Mouse (Mus musculus) testis, adult 2 months (tissue): ENCODE measurements around the gene Gm49630. TPM values are rescaled to one million over a fixed set of nuclear protein-coding genes. Genes with fewer than 3 reads are reported as not detected.
"Not testable (repeated sequence)": the region's sequence is repeated elsewhere in the genome, so short reads cannot be mapped to it uniquely, and the experiment has no call there.

ENCODE experiments used
- H3K27ac ChIP-seq: fragments of 200-500 bp; 2 replicates; pipeline ENCODE4 v1.5.1; 2012; ENCODE audit warnings: low read depth, low read length; ENCODE audit not compliant: control insufficient read depth, insufficient read depth
- H3K27me3 ChIP-seq: fragments of 200-500 bp; 2 replicates; pipeline ENCODE4 v1.6.1; 2012; ENCODE audit warnings: mild to moderate bottlenecking, low read length, moderate library complexity; ENCODE audit not compliant: control insufficient read depth, insufficient read depth
- H3K36me3 ChIP-seq: fragments of 200-500 bp; 2 replicates; pipeline ENCODE4 v1.6.1; 2012; ENCODE audit warnings: mild to moderate bottlenecking, low read length; ENCODE audit not compliant: control insufficient read depth, insufficient read depth
- H3K4me1 ChIP-seq: fragments of 200-500 bp; 2 replicates; pipeline ENCODE4 v1.6.1; 2012; ENCODE audit warnings: low read length; ENCODE audit not compliant: control insufficient read depth, insufficient read depth
- H3K4me3 ChIP-seq: fragments of 200-500 bp; 2 replicates; pipeline ENCODE4 v1.5.1; 2012; ENCODE audit warnings: low read depth, mild to moderate bottlenecking, low read length, moderate library complexity, mixed read lengths; ENCODE audit not compliant: control insufficient read depth
- polyA plus RNA-seq: library from polyadenylated mRNA; depleted of rRNA; stranded (reverse); fragments of >200 nt; gene quantifications from 2 replicates; pipeline ENCODE4 v1.2.3, GENCODE M21; 2012

Gm49630 gene
- polyA plus RNA-seq, 1 experiment = 2.3 TPM

DNA sequence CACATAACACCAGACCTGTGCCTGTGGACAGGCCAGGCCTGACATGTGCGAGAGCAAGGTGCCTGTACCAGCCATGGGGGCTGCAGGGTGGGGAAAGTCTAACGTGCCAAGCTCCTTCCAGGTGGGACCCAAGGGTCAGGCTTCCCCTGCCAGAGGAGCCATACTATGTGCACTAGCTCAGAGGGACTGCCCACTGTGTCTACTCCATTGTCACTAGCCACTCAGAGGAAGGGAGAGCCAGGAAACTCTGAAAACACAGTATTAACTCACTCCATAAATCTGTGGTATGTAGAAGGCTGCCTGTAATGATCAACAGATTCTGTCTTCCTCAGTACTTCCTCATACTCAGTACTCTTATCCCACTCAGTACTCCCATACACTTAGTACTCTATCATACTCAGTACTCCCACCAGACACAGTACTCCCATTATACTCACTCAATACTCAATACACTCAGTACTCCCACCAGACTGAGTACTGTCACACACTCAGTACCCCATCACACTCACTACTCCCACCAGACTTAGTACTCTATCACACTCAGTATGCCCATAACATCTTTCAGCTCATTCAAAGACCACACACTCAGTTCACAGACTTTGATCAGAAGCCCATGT lies 16.7 kb upstream of the Gm49630 start:
- not testable (repeated sequence) for H3K4me3 ChIP-seq, H3K36me3 ChIP-seq, H3K4me1 ChIP-seq, H3K27ac ChIP-seq, H3K27me3 ChIP-seq

DNA sequence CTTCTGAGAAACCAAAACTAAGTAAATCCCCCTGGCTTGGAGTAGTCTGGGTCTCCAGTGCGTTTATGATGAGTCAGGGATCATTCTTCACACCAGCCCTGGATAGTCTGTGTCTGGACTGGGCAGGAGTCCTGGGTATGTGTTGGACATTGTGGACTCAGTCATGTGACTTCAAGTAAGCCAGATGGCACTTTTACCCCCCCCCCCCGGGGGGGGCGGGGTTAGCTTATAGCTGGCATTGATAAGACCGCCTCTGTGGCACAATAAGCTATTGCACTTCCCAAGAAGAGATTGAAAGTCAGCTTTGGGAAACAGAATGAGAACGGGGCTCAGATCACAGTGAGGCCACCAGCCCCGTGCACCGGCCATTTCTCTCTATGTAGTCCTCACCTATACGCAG lies 14.2 kb upstream of the Gm49630 start:
- H3K27me3 ChIP-seq, H3K4me3 ChIP-seq, H3K27ac ChIP-seq, H3K4me1 ChIP-seq, H3K36me3 ChIP-seq: not testable (repeated sequence)

DNA sequence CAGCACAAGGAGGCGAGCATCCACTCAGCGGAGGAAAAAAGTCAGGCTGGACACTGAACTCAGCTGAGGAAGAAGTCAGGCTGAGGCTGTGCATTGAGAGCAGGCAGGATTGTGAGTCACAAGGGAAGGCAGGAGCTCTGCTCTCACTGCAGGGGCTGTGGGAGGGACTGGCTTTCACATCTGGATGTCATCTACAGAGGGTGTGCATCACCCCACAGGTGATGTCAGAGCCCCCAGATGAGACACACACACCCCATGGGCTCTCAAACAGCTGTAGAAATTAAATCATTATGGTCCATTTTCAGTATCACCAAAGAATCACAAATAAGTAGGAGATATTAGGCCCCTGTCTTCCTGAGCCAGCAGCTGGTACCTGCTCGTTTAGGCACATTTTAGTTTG lies 13.6 kb upstream of the Gm49630 start, which contains the start of gene Unc93a2:
Unc93a2 (minus strand) TSS at position 101 of the 400 bp plus-strand sequence.
- not testable (repeated sequence) for H3K4me1 ChIP-seq, H3K36me3 ChIP-seq, H3K27me3 ChIP-seq, H3K27ac ChIP-seq, H3K4me3 ChIP-seq

GRCm38 (mm10) chr17:7383167-7384143 lies 11.7 kb upstream of the Gm49630 start:
- not testable (repeated sequence) for H3K36me3 ChIP-seq, H3K4me3 ChIP-seq, H3K4me1 ChIP-seq, H3K27me3 ChIP-seq, H3K27ac ChIP-seq

- H3K27ac ChIP-seq, H3K27me3 ChIP-seq, H3K4me3 ChIP-seq, H3K36me3 ChIP-seq, H3K4me1 ChIP-seq: not testable (repeated sequence)
Measured at GRCm38 (mm10) chr17:7382711-7383110, 10.9 kb upstream of the Gm49630 start.

DNA sequence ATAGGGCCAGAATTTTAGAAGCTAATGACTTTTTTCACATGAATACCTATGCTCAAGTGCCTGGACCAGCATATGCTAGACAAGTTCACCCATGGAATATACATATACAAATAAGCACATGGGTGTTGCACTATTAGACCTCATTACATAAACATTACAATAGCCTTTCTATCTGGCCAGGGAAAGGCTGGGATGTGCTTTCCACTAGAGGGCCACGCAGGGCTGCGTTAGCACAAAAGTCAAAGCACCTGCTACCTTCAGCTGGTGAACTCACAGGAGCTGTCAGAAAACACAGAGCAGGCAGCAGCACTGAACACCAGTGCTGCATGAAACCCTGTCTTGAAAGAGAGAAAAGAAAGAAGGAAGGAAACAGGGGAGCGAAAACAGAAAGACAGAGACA lies 6.1 kb upstream of the Gm49630 start:
- H3K4me1 ChIP-seq, H3K36me3 ChIP-seq, H3K4me3 ChIP-seq, H3K27ac ChIP-seq, H3K27me3 ChIP-seq: not testable (repeated sequence)

GRCm38 (mm10) chr17:7376951-7377700 lies 5.3 kb upstream of the Gm49630 start:
- not testable (repeated sequence) for H3K4me3 ChIP-seq, H3K4me1 ChIP-seq, H3K27ac ChIP-seq, H3K27me3 ChIP-seq, H3K36me3 ChIP-seq

DNA sequence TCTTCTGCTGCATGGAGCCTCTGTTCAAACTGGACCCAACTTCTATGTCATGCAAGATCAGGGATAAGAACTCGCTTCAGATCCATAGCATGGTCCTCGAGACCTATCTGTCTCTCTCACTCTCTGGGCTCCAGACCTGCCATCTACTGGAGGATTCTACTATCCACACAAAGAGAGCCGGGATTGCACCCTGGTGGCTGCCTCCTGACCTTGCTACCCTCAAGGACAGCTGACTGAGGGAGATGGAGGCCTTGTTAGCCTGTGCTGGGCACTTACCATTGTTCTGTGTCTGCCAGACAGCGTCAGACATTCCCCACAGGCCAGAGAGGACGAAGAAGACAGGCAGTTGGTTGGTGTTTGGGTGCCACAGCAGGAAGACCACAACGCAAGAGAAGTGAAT lies 2.4 kb downstream of the Gm49630 start:
- H3K27ac ChIP-seq, H3K36me3 ChIP-seq, H3K27me3 ChIP-seq, H3K4me1 ChIP-seq, H3K4me3 ChIP-seq: not testable (repeated sequence)

DNA sequence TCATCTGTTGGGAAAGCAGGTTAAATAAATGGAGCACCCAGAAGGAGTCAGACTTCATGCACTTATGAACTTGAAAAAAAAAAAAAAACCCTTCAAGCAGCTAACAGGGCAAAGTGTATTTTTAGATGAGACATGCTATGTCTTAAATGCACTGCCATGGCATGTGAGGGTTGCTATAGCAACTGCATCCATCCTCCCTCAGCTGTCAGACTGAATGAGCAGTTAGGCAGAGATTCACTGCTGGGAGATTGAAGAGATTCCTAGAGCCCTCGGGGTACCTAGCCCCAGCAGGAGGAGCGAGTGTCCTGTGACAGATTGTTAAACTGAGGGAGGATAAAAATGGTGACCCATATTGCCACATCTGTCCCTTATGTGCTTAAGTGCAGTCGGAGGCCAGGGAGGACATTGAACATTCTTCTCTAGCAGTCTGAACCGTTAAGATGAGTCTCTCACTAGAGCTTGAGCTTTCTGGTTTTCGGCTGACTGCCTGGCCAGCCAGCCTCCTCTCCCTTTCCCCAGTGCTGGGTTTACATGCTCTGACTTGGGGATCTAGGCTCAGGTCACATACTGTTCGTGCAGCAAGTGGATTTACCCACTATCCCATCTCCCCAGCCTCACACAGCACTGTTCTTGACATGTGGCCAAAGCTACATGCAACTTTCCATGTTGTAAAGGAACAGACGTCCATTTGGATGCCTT lies 5.0 kb downstream of the Gm49630 start:
- H3K27ac ChIP-seq, H3K4me1 ChIP-seq, H3K4me3 ChIP-seq, H3K27me3 ChIP-seq, H3K36me3 ChIP-seq: not testable (repeated sequence)

DNA sequence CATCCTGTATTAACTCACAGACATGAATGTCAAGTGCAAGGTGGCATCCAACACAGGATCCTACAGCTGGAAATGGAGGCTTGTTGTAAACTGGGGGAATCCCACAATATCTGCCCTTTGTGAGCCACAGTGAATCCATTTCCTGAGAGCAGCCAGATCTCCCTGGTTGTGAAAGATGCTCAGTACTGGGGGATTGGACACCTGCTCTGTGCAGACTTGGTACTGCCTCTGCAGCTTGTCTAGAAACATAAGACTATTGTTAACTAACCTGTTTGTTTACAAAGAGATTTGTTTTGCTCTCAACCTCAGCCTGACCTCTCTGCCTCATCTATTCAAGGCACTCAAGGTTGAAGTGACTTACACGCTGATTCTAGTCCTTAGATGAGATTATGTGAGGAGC lies 5.5 kb downstream of the Gm49630 start:
- not testable (repeated sequence) for H3K36me3 ChIP-seq, H3K4me1 ChIP-seq, H3K27ac ChIP-seq, H3K4me3 ChIP-seq, H3K27me3 ChIP-seq

DNA sequence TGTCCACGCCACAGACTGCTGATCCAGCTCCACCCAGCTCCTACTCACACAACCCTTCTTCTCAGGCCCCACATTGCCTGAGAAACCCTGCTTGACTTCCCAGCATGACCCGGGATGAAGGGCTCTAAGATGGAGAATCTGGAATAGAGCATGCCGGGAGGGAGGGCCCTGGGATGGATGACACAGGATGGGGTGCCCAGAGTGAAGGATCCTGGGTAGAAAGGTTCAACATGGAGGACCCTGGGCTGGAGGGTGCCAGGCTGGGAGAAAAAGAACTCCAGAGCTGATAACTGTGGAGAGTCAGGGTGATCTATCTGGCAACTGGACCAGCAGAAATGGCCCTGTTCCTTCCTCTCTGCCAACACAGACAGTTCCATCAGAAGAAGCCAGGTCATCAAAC lies 6.2 kb downstream of the Gm49630 start:
- H3K27me3 ChIP-seq, H3K4me3 ChIP-seq, H3K36me3 ChIP-seq, H3K4me1 ChIP-seq, H3K27ac ChIP-seq: not testable (repeated sequence)
